Mouse (Mus musculus) cerebellum, adult 8-10 months (tissue): ENCODE data around the gene AI182371.

Experiments
- DNase-seq: peaks from one replicate; pipeline ENCODE4 v3.0.0; 2022

Gene AI182371

GRCm38 (mm10) chr2:35067117-35067516 is 34.2 kb downstream of the AI182371 start:
- no peak for DNase-seq

GRCm38 (mm10) chr2:35066525-35067082 is 34.7 kb downstream of the AI182371 start:
- DNase-seq = no peak

DNA sequence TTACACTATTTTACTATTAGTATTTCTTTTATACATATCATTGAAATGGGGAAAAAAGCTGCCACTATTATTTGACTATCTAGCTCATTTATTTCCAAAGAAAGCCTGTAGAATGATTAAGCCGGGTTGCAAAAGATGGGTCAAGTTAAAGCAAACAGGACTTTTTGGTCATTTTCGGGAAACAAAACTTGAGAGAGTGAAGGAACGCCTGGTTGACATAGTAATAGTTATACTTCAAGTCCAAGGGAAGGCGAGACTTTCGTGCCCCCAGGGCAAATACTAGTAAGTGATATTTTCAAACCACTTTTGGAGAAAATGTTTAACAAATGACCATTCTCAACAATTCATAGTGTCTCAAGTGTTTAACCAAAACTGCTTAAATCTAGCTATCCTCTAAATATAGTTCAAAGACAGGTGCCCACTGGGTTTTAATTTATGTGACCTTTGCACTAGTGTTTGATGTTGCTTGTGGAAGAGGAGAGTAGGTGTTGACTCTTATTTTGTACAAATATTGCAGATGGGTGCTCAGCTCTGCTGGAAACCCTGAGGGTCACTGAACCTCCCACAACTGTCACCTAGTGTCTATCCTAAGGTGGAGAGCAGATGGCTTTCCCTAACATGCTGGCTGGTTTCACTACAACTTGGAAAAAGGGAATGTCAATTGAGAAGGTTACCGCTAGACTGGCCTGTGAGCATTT is 37.9 kb downstream of the AI182371 start:
- no peak for DNase-seq

GRCm38 (mm10) chr2:35061338-35061737 is 40.0 kb downstream of the AI182371 start, which contains the start of gene Hc:
Hc (minus strand) TSS chr2:35061438.
- DNase-seq = no peak

DNA sequence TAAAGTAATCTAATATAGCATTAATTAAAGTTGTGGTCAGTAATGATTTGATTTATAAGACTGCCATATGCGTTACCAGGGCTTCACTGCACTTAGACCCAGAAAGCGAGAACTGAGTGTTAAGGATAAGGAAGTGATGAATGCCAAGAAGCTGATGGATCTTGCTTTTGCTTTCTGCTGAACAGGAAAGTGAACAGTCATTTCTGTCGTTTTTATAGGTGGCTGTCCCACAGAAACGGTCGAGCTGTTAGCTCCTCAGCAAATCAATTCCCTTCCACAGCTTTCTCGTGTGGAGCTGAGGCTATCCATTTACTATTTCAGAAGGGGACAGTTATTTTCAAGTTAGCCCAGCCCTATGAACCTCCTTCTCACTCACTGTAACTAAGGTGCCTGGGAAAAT is 40.4 kb downstream of the AI182371 start:
- no peak for DNase-seq

GRCm38 (mm10) chr2:35060256-35060655 is 41.1 kb downstream of the AI182371 start:
- no peak for DNase-seq

DNA sequence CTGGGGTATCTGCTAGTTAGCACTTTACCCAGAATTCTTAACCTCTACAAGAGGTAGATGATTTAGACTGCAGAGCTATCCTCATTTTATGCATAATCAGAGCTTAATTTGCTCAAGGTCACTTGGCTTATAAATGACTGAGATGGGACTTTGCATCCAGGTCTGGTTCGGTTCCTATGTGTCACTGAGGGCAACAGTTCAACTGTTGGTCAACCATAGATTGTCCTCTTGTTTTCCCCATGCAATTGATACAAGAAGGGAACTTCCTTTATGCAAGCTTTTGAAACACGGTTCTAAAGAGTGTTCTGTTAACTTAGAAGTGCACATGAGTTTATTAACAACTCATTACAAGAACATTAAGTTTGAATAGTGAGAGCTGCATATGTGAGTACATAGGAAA is 43.0 kb downstream of the AI182371 start:
- DNase-seq = no peak

DNA sequence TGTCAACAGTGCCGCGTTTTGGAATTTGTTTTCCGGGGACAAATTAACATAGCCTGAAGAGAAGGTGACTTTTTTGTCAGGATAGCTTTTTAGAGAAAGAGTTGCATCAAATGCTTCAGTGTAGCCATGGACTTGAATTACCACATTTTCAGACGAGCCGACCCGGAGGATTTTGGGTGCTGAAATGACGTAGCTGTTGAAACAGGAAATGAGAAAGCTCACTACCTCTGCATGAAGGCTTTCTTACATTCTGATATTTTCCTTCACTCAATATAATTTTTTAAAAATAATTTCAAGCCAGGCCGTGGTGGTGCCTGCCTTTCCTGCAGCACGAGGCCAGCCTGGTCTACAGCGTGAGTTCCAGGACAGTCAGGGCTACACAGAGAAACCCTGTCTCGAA is 44.1 kb downstream of the AI182371 start:
- no peak for DNase-seq

- DNase-seq = no peak
Measured at GRCm38 (mm10) chr2:35048851-35049250, 52.5 kb downstream of the AI182371 start.

DNA sequence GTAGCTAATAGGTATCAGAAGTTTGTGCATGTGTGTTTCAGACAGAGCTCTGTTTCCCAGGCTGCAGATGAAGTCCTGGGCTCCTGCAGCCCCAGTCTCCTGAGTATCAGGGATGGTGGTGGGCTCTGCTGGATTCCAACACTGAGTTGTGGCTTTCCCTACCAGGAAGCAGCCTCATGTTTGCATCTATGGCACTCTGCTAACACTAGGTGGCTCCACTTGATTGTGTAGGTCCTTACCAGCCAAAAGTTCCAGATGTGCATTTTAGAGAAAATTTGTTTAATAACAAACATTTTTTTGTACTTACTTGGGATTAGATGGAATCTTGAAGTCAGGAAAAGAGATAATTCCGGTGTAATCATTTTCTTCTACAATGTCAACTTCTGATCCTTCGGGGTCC is 56.4 kb downstream of the AI182371 start:
- no peak for DNase-seq

GRCm38 (mm10) chr2:35038580-35039375 is 62.6 kb downstream of the AI182371 start:
- no peak for DNase-seq
